Mouse (Mus musculus): ENCODE measurements around the gene Tusc2. TPM values are rescaled to one million over a fixed set of nuclear protein-coding genes. Genes with fewer than 3 reads are reported as not detected.

The Tusc2 gene
- polyA plus RNA-seq, 1 experiment from 2014 or later = 60.2 TPM

DNA sequence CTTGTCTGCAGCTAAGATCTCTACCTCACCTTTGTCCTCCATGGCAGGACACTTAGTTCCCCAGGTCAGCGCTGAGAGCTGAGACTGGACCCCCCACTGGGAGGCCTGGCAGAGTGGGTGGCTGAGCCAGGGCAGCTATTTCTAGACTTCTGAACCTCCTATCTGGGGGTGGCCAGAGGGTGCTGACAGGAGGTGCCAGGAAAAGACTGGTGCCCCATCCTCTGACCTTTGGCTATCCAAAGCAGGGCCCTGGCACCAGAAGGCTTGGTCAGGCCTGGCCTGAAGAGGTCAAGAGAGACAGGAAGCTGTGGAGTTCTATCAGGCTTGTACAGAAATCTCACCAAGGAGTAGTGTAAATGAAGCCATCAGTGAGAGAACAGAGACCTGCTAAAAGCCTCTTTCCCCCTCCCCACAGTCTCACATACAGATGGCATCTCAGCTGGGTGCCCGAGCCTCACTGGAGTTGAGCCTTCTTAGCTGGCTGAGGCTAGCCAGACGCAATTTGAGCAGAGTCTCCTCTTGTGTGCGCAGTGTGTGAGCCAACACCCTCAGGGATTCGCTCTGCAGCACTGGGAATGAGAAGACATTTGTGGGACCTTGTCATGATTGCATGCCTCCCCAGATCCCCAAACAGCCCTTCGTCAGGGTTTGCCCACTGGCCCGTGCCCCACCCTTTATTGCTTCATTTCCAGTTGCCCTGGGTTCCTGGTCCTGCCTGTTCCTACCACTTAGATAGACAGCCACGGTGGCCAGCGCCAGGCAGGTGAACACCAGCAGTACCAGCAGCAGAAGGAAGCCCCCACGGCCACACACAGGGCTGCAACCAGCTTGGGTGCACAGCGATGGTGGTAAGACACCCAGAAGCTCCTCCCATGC, 30.3 kb downstream of the Tusc2 start:
- DNase-seq (ENCODE audit: low spot score) = no peak
- 82% methylated on average over 11 of the region's 11 CpGs for WGBS

DNA sequence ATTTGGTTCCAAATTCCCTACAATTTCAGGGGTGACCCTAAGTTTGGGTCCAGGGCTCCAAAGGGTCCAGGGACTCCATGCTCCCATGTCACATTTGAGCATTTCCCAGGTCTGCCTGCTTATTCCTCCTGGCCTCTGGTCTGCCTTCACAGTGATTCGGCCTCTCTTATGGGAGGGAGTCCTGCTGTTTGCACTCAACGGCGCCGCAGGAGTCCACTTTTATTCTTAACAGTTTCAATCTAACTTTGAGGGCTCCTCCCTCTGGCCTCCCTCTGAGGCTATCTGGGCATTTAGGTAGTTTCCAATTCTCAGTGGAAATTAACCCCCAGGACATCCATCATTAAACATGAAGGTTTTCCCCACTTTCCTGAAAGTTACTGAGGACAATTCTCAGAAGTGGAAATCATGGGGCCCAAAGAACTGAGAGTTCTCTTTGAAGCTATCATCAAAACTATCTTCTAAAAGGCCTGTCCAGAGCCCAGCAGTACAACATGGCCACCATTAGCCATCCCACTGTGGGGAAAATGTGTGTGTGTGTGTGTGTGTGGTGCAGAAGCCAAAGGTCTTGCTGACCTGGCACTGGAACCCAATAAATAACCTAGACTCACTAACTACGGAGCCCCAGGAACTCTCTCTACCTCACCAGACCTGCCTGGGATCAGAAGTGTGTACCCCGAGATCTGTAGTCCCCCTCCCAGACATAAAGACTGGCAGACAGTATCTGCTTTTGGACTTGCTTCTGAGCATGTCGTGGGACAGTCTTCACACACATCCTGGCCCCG, 31.4 kb downstream of the Tusc2 start:
- Histone ChIP-seq H3K36me3 (ENCODE audit: control insufficient read depth, insufficient read depth, low read length) (peaks cover 27% of the 10 kb centered on the region), H3K4me2 (ENCODE audit: low read depth, severe bottlenecking) (no peak overlapping the region), H3K9ac (ENCODE audit: low read length) (no peak overlapping the region), H3K27me3 (ENCODE audit: control insufficient read depth, insufficient read depth, low read length) (no peaks in the 10 kb centered on the region), H3K4me1 (ENCODE audit: control insufficient read depth, insufficient read depth, low read length) (no peaks in the 10 kb centered on the region), H3K27ac (replicated peaks; ENCODE audit: low read depth, low read length) (no peak overlapping the region), H3K9me3 (ENCODE audit: control insufficient read depth, low read length) (no peaks in the 10 kb centered on the region), H3K4me3 (ENCODE audit: low read depth, low read length) (no peak overlapping the region)
- DNase-seq (ENCODE audit: low spot score) (no peak), ATAC-seq (ENCODE audit: insufficient number of reproducible peaks, low FRiP score, low TSS enrichment, low read depth) (no peak)
- WGBS = 75% methylated on average over 8 of the region's 8 CpGs

More for the DNA sequence above, 30.3 kb downstream of the Tusc2 start:
- peaks cover 2% of the 10 kb centered on the region for H3K4me1 ChIP-seq (ENCODE audit: control insufficient read depth, insufficient read depth, low read length)
- H3K9me3 ChIP-seq (ENCODE audit: control insufficient read depth, low read length) = no peaks in the 10 kb centered on the region
- peaks cover 27% of the 10 kb centered on the region for H3K36me3 ChIP-seq (ENCODE audit: control insufficient read depth, insufficient read depth, low read length)
- ATAC-seq (ENCODE audit: insufficient number of reproducible peaks, low FRiP score, low TSS enrichment, low read depth) = no peak
- H3K27ac ChIP-seq (replicated peaks; ENCODE audit: low read depth, low read length) = no peak overlapping the region
- no peak overlapping the region for H3K4me2 ChIP-seq (ENCODE audit: low read depth, severe bottlenecking)
- no peaks in the 10 kb centered on the region for H3K27me3 ChIP-seq (ENCODE audit: control insufficient read depth, insufficient read depth, low read length)
- no peak overlapping the region for H3K4me3 ChIP-seq (ENCODE audit: low read depth, low read length)
- H3K9ac ChIP-seq (ENCODE audit: low read length) = no peak overlapping the region

DNA sequence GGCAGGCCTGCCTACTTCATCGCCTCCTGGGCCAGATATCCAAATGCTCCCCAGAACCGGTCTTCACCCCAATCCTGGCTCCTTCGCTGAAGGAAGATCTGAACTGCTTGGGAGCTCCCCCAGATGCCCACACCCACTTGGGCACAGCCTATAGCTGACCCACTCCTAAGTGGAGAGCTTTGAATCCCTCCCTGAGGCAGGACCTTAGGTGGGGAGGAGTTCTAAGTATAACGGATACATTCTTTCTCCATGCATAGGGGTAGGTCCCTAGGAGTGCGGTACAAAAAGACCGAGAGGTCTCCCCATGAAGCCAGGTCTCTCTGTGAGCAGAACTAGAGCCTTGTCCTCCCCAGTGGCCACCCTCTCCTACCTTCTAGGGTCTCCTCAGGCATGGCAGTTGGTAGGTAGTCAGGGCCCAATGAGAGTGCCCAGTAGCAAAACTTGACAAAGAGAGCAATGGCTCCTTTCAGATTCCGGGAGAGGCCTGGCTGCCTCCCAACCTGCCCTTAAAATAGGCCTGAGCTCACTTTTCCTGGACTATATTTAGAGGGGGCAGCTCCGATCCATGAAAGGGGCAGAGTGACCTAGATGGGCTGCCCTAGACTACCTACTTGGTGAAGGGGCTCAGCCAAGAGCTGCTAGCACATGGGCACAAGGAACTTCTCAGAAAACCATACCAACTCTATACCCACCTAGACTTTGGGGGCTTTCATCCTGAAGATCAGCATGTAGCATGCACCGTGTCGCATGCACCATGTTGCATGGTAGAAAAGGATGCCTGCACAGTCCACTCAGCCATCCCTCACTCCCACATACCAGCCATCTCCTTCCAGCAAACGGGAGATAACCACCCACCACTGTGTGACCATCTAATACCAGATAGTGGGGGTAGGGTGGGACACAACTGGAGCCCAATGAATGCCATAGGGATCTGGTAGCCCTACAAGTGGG, 33.8 kb downstream of the Tusc2 start:
- Histone ChIP-seq H3K4me1 (ENCODE audit: control insufficient read depth, insufficient read depth, low read length) (no peaks in the 10 kb centered on the region), H3K9ac (ENCODE audit: low read length) (no peak overlapping the region), H3K4me2 (ENCODE audit: low read depth, severe bottlenecking) (no peak overlapping the region), H3K27ac (replicated peaks; ENCODE audit: low read depth, low read length) (no peak overlapping the region), H3K4me3 (ENCODE audit: low read depth, low read length) (no peak overlapping the region), H3K9me3 (ENCODE audit: control insufficient read depth, low read length) (no peaks in the 10 kb centered on the region), H3K36me3 (ENCODE audit: control insufficient read depth, insufficient read depth, low read length) (peaks cover 12% of the 10 kb centered on the region), H3K27me3 (ENCODE audit: control insufficient read depth, insufficient read depth, low read length) (no peaks in the 10 kb centered on the region)
- DNase-seq (ENCODE audit: low spot score) (no peak), ATAC-seq (ENCODE audit: insufficient number of reproducible peaks, low FRiP score, low TSS enrichment, low read depth) (no peak)
- 92% methylated on average over 11 of the region's 11 CpGs for WGBS

DNA sequence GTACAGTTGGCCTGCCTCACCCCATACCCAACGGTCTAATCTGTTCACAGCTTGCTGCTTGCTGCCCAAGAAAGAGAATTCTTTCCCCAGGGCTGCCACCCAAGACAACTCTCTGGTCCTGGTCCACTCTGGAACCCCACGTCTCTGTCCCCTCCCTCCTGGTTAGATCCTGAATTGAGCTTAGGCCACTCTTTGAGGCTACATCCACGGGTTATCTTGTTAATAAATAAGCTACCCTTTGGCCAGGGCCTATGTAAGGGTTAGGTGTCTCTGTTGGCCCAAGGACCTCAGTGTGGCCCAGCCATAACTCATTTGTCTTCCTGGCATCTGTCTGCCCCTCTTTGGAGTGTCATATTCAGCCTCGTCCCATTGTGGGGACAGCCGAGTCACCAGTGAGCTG, 35.3 kb downstream of the Tusc2 start:
- Histone ChIP-seq H3K27me3 (ENCODE audit: control insufficient read depth, insufficient read depth, low read length) (no peaks in the 10 kb centered on the region), H3K9me3 (ENCODE audit: control insufficient read depth, low read length) (no peaks in the 10 kb centered on the region), H3K36me3 (ENCODE audit: control insufficient read depth, insufficient read depth, low read length) (peaks cover 5% of the 10 kb centered on the region), H3K9ac (ENCODE audit: low read length) (no peak overlapping the region), H3K4me3 (ENCODE audit: low read depth, low read length) (no peak overlapping the region), H3K4me1 (ENCODE audit: control insufficient read depth, insufficient read depth, low read length) (peaks cover 4% of the 10 kb centered on the region), H3K27ac (replicated peaks; ENCODE audit: low read depth, low read length) (no peak overlapping the region), H3K4me2 (ENCODE audit: low read depth, severe bottlenecking) (no peak overlapping the region)
- DNase-seq (ENCODE audit: low spot score) (no peak), ATAC-seq (ENCODE audit: insufficient number of reproducible peaks, low FRiP score, low TSS enrichment, low read depth) (no peak)
- 77% methylated on average over 5 of the region's 5 CpGs for WGBS

GRCm38 (mm10) chr9:107599433-107599832, 36.4 kb downstream of the Tusc2 start:
- Histone ChIP-seq H3K9me3 (ENCODE audit: control insufficient read depth, low read length) (no peaks in the 10 kb centered on the region), H3K4me2 (ENCODE audit: low read depth, severe bottlenecking) (no peak overlapping the region), H3K4me1 (ENCODE audit: control insufficient read depth, insufficient read depth, low read length) (peaks cover 10% of the 10 kb centered on the region), H3K27me3 (ENCODE audit: control insufficient read depth, insufficient read depth, low read length) (no peaks in the 10 kb centered on the region), H3K9ac (ENCODE audit: low read length) (no peak overlapping the region), H3K27ac (replicated peaks; ENCODE audit: low read depth, low read length) (no peak overlapping the region), H3K36me3 (ENCODE audit: control insufficient read depth, insufficient read depth, low read length) (no peaks in the 10 kb centered on the region; the same call in 1 of the 2 replicates), H3K4me3 (ENCODE audit: low read depth, low read length) (no peak overlapping the region)
- WGBS = 87% methylated on average over 9 of the region's 9 CpGs
- DNase-seq (ENCODE audit: low spot score) = no peak
- ATAC-seq (ENCODE audit: insufficient number of reproducible peaks, low FRiP score, low TSS enrichment, low read depth) = no peak

DNA sequence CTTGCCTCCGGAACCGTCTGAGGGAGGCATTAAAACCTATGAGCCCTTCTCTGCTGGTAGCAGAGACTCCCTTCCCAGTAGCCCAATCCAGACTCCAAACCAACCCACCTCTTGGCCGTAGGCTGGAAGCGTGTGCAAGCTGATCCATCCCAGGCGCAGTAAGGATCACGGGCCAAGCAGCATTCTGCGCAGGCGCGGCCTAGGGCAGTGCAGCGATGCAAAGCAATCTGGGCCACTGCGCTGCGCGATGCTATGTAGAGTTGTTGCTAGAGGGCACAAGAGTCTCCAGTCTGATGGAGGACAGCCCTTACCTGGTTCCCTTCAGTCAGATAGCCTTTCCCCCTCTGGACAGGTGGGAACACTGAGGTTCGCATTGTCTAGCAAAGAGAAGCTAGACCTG, 36.8 kb downstream of the Tusc2 start:
- H3K4me1 ChIP-seq (ENCODE audit: control insufficient read depth, insufficient read depth, low read length) = peaks cover 14% of the 10 kb centered on the region
- no peak overlapping the region for H3K9ac ChIP-seq (ENCODE audit: low read length)
- no peak for DNase-seq (ENCODE audit: low spot score)
- H3K27me3 ChIP-seq (ENCODE audit: control insufficient read depth, insufficient read depth, low read length) = no peaks in the 10 kb centered on the region
- no peaks in the 10 kb centered on the region for H3K9me3 ChIP-seq (ENCODE audit: control insufficient read depth, low read length)
- ATAC-seq (ENCODE audit: insufficient number of reproducible peaks, low FRiP score, low TSS enrichment, low read depth) = no peak
- no peak overlapping the region for H3K4me3 ChIP-seq (ENCODE audit: low read depth, low read length)
- H3K27ac ChIP-seq (replicated peaks; ENCODE audit: low read depth, low read length) = no peak overlapping the region
- WGBS = 74% methylated on average over 14 of the region's 14 CpGs
- no peak overlapping the region for H3K4me2 ChIP-seq (ENCODE audit: low read depth, severe bottlenecking)
- H3K36me3 ChIP-seq (ENCODE audit: control insufficient read depth, insufficient read depth, low read length) = no peaks in the 10 kb centered on the region; the same call in 1 of the 2 replicates

GRCm38 (mm10) chr9:107600745-107601144, 37.7 kb downstream of the Tusc2 start:
- H3K36me3 ChIP-seq (ENCODE audit: control insufficient read depth, insufficient read depth, low read length) = no peaks in the 10 kb centered on the region; the same call in 1 of the 2 replicates
- no peak overlapping the region for H3K4me2 ChIP-seq (ENCODE audit: low read depth, severe bottlenecking)
- peaks cover 23% of the 10 kb centered on the region for H3K4me1 ChIP-seq (ENCODE audit: control insufficient read depth, insufficient read depth, low read length)
- 79% methylated on average over 12 of the region's 12 CpGs for WGBS
- H3K27me3 ChIP-seq (ENCODE audit: control insufficient read depth, insufficient read depth, low read length) = no peaks in the 10 kb centered on the region
- DNase-seq (ENCODE audit: low spot score) = no peak
- H3K4me3 ChIP-seq (ENCODE audit: low read depth, low read length) = no peak overlapping the region
- no peaks in the 10 kb centered on the region for H3K9me3 ChIP-seq (ENCODE audit: control insufficient read depth, low read length)
- no peak overlapping the region for H3K27ac ChIP-seq (replicated peaks; ENCODE audit: low read depth, low read length)
- ATAC-seq (ENCODE audit: insufficient number of reproducible peaks, low FRiP score, low TSS enrichment, low read depth) = no peak
- H3K9ac ChIP-seq (ENCODE audit: low read length) = no peak overlapping the region

GRCm38 (mm10) chr9:107601275-107601674, 38.2 kb downstream of the Tusc2 start:
- no peaks in the 10 kb centered on the region for H3K9me3 ChIP-seq (ENCODE audit: control insufficient read depth, low read length)
- no peak for ATAC-seq (ENCODE audit: insufficient number of reproducible peaks, low FRiP score, low TSS enrichment, low read depth)
- H3K27ac ChIP-seq (replicated peaks; ENCODE audit: low read depth, low read length) = no peak overlapping the region
- H3K27me3 ChIP-seq (ENCODE audit: control insufficient read depth, insufficient read depth, low read length) = no peaks in the 10 kb centered on the region
- H3K36me3 ChIP-seq (ENCODE audit: control insufficient read depth, insufficient read depth, low read length) = no peaks in the 10 kb centered on the region; the same call in 1 of the 2 replicates
- peaks cover 28% of the 10 kb centered on the region for H3K4me1 ChIP-seq (ENCODE audit: control insufficient read depth, insufficient read depth, low read length)
- H3K4me2 ChIP-seq (ENCODE audit: low read depth, severe bottlenecking) = no peak overlapping the region
- 86% methylated on average over 11 of the region's 11 CpGs for WGBS
- H3K9ac ChIP-seq (ENCODE audit: low read length) = no peak overlapping the region
- no peak overlapping the region for H3K4me3 ChIP-seq (ENCODE audit: low read depth, low read length)
- DNase-seq (ENCODE audit: low spot score) = no peak
